Comparison of ENCODE assay signal across 22 mouse cellular contexts in genomic region chr10:80076386-80076785, GRCm38 (mm10). TPM values are rescaled to one million over a fixed set of nuclear protein-coding genes. Genes with fewer than 3 reads are reported as not detected.
DNase-seq lines count a peak whose midpoint lies in the region; ATAC-seq lines count a peak whose summit lies in the region.
"Had no signal": no experiment of that assay in that cellular context is flagged by ENCODE, and none has a peak within 500 bp of the region (broad histone marks: within the 10 kb centered on the region; RNA-seq: fewer than 3 reads in every experiment).

No protein-coding gene starts in this region.

- no peak for DNase-seq in heart, postnatal 25 days (ENCODE audit: low spot score)
- peak; percentile 41 for DNase-seq in midbrain, embryonic 11.5 days (ENCODE audit: low spot score, missing footprints)
- DNase-seq in liver, embryonic 13.5 days, result no peak
- no peak for DNase-seq in cerebellum, adult 11-12 months
- DNase-seq in B cell, adult 2 months, result no peak
- DNase-seq: adrenal gland, postnatal 14 days; cerebellum, adult 18-20 months; embryo, embryonic 11 days; gastrocnemius, postnatal 10 days; heart, postnatal 4 days; lung, postnatal 10 days; right cerebral cortex, postnatal 4 days; thymus, postnatal 25 days had no signal

- H3K4me3 ChIP-seq in heart, embryonic 13.5 days, result no peak overlapping the region
- no peak overlapping the region for H3K4me3 ChIP-seq in midbrain, embryonic 11.5 days (ENCODE audit: low read depth, low read length)
- no peak overlapping the region for H3K4me3 ChIP-seq in midbrain, embryonic 16.5 days (ENCODE audit: low read depth, low read length)
- no peak overlapping the region for H3K4me3 ChIP-seq in liver, embryonic 13.5 days (replicated peaks)
- H3K4me3 ChIP-seq: forebrain, embryonic 10.5 days; kidney, embryonic 15.5 days; neural tube, embryonic 12.5 days had no signal

- intact Hi-C loops in heart, postnatal 25 days (cut with DNase I), result no loop called here

- 0 out of 2 replicates have a peak overlapping the region, but pooled peaks have one; percentile 77 for H3K9ac ChIP-seq in heart, embryonic 13.5 days
- H3K9ac ChIP-seq in midbrain, embryonic 11.5 days (ENCODE audit: low read length), result no peak overlapping the region
- H3K9ac ChIP-seq in midbrain, embryonic 16.5 days (ENCODE audit: low read depth, low read length), result no peak overlapping the region
- no peak overlapping the region for H3K9ac ChIP-seq in liver, embryonic 13.5 days
- H3K9ac ChIP-seq: kidney, embryonic 15.5 days; liver, embryonic 14.5 days; neural tube, embryonic 12.5 days had no signal

- H3K4me1 ChIP-seq in heart, embryonic 13.5 days, result peaks cover 44% of the 10 kb centered on the region
- H3K4me1 ChIP-seq in midbrain, embryonic 11.5 days (ENCODE audit: control insufficient read depth, insufficient read depth, low read length), result no peaks in the 10 kb centered on the region
- H3K4me1 ChIP-seq in midbrain, embryonic 16.5 days (ENCODE audit: control insufficient read depth, insufficient read depth, low read length), result peaks cover 3% of the 10 kb centered on the region; the same call in 1 of the 2 replicates
- H3K4me1 ChIP-seq in liver, embryonic 13.5 days (replicated peaks), result peaks cover 90% of the 10 kb centered on the region

- ATAC-seq in heart, embryonic 13.5 days (ENCODE audit: extremely low read depth, insufficient number of reproducible peaks, low FRiP score, low TSS enrichment), result no peak
- no peak for ATAC-seq in midbrain, embryonic 11.5 days (ENCODE audit: low FRiP score)
- no peak for ATAC-seq in midbrain, embryonic 16.5 days
- no peak for ATAC-seq in liver, embryonic 13.5 days (ENCODE audit: low read depth)
- ATAC-seq: activated CD4-positive, CD25-positive, alpha-beta regulatory T cell, adult 4 months; hindbrain, embryonic 16.5 days; intestine, postnatal 0 days had no signal

- no peaks in the 10 kb centered on the region for H3K27me3 ChIP-seq in heart, embryonic 13.5 days (replicated peaks)
- no peaks in the 10 kb centered on the region for H3K27me3 ChIP-seq in midbrain, embryonic 11.5 days (ENCODE audit: control insufficient read depth, insufficient read depth, low read length)
- H3K27me3 ChIP-seq in midbrain, embryonic 16.5 days (ENCODE audit: control insufficient read depth, insufficient read depth, low read depth, low read length), result no peaks in the 10 kb centered on the region
- no peaks in the 10 kb centered on the region for H3K27me3 ChIP-seq in liver, embryonic 13.5 days
- H3K27me3 ChIP-seq: kidney, embryonic 15.5 days; neural tube, embryonic 12.5 days had no signal

- no peak overlapping the region for H3K4me2 ChIP-seq in heart, embryonic 13.5 days
- no peak overlapping the region for H3K4me2 ChIP-seq in midbrain, embryonic 11.5 days
- H3K4me2 ChIP-seq in midbrain, embryonic 16.5 days (ENCODE audit: low read length), result no peak overlapping the region
- H3K4me2 ChIP-seq in liver, embryonic 13.5 days, result no peak overlapping the region
- H3K4me2 ChIP-seq: kidney, embryonic 15.5 days; neural tube, embryonic 12.5 days had no signal

- no peak overlapping the region for H3K27ac ChIP-seq in heart, embryonic 13.5 days (replicated peaks)
- no peak overlapping the region for H3K27ac ChIP-seq in midbrain, embryonic 11.5 days (ENCODE audit: low read depth, low read length)
- no peak overlapping the region for H3K27ac ChIP-seq in midbrain, embryonic 16.5 days (ENCODE audit: low read length)
- peak overlapping the region; percentile 68 for H3K27ac ChIP-seq in liver, embryonic 13.5 days
- H3K27ac ChIP-seq: forebrain, embryonic 10.5 days; liver, embryonic 14.5 days; neural tube, embryonic 12.5 days had no signal

- H3K9me3 ChIP-seq in heart, embryonic 13.5 days, result no peaks in the 10 kb centered on the region
- H3K9me3 ChIP-seq in midbrain, embryonic 11.5 days (ENCODE audit: control insufficient read depth, low read length), result no peaks in the 10 kb centered on the region
- H3K9me3 ChIP-seq in midbrain, embryonic 16.5 days (replicated peaks; ENCODE audit: control insufficient read depth, low read length, poor library complexity, severe bottlenecking), result no peaks in the 10 kb centered on the region
- no peaks in the 10 kb centered on the region for H3K9me3 ChIP-seq in liver, embryonic 13.5 days (replicated peaks)
- H3K9me3 ChIP-seq: forebrain, embryonic 10.5 days; kidney, embryonic 15.5 days; neural tube, embryonic 12.5 days had no signal

- 95% methylated on average over 4 of the region's 4 CpGs for WGBS in heart, embryonic 13.5 days
- WGBS in midbrain, embryonic 11.5 days, result 92% methylated on average over 4 of the region's 4 CpGs
- 96% methylated on average over 4 of the region's 4 CpGs for WGBS in midbrain, embryonic 16.5 days
- 88% methylated on average over 4 of the region's 4 CpGs for WGBS in liver, embryonic 13.5 days (ENCODE audit: insufficient replicate concordance)

- H3K36me3 ChIP-seq in heart, embryonic 13.5 days, result peaks cover 38% of the 10 kb centered on the region
- 0 out of 2 replicates have a peak, but pooled peaks cover 2% of the 10 kb centered on the region for H3K36me3 ChIP-seq in midbrain, embryonic 11.5 days (ENCODE audit: control insufficient read depth, insufficient read depth, low read length)
- H3K36me3 ChIP-seq in midbrain, embryonic 16.5 days (ENCODE audit: control insufficient read depth, insufficient read depth, low read length), result peaks cover 11% of the 10 kb centered on the region; the same call in 1 of the 2 replicates
- peaks cover 47% of the 10 kb centered on the region for H3K36me3 ChIP-seq in liver, embryonic 13.5 days

RNA-seq across cellular contexts. Expression of gene Sbno2, which starts 29.0 kb away (rescaled TPM):
- polyA plus RNA-seq in heart, embryonic 13.5 days (2015; fragmentation: Nextera tagmentation; extraction: Ambion mirVana), result 9.1 and 10.1 TPM in 2 replicates
- total RNA-seq in heart, postnatal 25 days (2021), result 10 to 100 TPM; 11.0 to 11.6 TPM
- 7.0 and 7.3 TPM in 2 replicates for polyA plus RNA-seq in midbrain, embryonic 11.5 days (2014; fragmentation: Nextera tagmentation; extraction: Ambion mirVana)
- 11.6 and 12.5 TPM in 2 replicates for polyA plus RNA-seq in midbrain, embryonic 16.5 days (2015; fragmentation: Nextera tagmentation; extraction: Ambion mirVana)
- 9.2 and 9.9 TPM in 2 replicates for polyA plus RNA-seq in liver, embryonic 13.5 days (2015; fragmentation: Nextera tagmentation; extraction: Ambion mirVana)

RNA-seq across cellular contexts. Expression of gene Gpx4, which starts 29.4 kb away (rescaled TPM):
- 691 and 741 TPM in 2 replicates for polyA plus RNA-seq in heart, embryonic 13.5 days (2015; fragmentation: Nextera tagmentation; extraction: Ambion mirVana)
- total RNA-seq in heart, postnatal 25 days (2021), result 100 to 1,000 TPM; 691 to 812 TPM
- 581 and 594 TPM in 2 replicates for polyA plus RNA-seq in midbrain, embryonic 11.5 days (2014; fragmentation: Nextera tagmentation; extraction: Ambion mirVana)
- polyA plus RNA-seq in midbrain, embryonic 16.5 days (2015; fragmentation: Nextera tagmentation; extraction: Ambion mirVana), result 509 and 552 TPM in 2 replicates
- 677 TPM in 2 replicates for polyA plus RNA-seq in liver, embryonic 13.5 days (2015; fragmentation: Nextera tagmentation; extraction: Ambion mirVana)

RNA-seq across cellular contexts. Expression of gene Polr2e, which starts 36.8 kb away (rescaled TPM):
- 149 and 154 TPM in 2 replicates for polyA plus RNA-seq in heart, embryonic 13.5 days (2015; fragmentation: Nextera tagmentation; extraction: Ambion mirVana)
- 10 to 100 TPM; 79.3 to 81.2 TPM for total RNA-seq in heart, postnatal 25 days (2021)
- polyA plus RNA-seq in midbrain, embryonic 11.5 days (2014; fragmentation: Nextera tagmentation; extraction: Ambion mirVana), result 200 and 225 TPM in 2 replicates
- polyA plus RNA-seq in midbrain, embryonic 16.5 days (2015; fragmentation: Nextera tagmentation; extraction: Ambion mirVana), result 124 and 131 TPM in 2 replicates
- 120 and 122 TPM in 2 replicates for polyA plus RNA-seq in liver, embryonic 13.5 days (2015; fragmentation: Nextera tagmentation; extraction: Ambion mirVana)

RNA-seq across cellular contexts. Expression of gene Stk11, which starts 39.2 kb away (rescaled TPM):
- polyA plus RNA-seq in heart, embryonic 13.5 days (2015; fragmentation: Nextera tagmentation; extraction: Ambion mirVana), result 12.0 and 13.0 TPM in 2 replicates
- 100 to 1,000 TPM; 133 to 138 TPM for total RNA-seq in heart, postnatal 25 days (2021)
- 18.5 and 23.1 TPM in 2 replicates for polyA plus RNA-seq in midbrain, embryonic 11.5 days (2014; fragmentation: Nextera tagmentation; extraction: Ambion mirVana)
- 14.2 and 15.4 TPM in 2 replicates for polyA plus RNA-seq in midbrain, embryonic 16.5 days (2015; fragmentation: Nextera tagmentation; extraction: Ambion mirVana)
- polyA plus RNA-seq in liver, embryonic 13.5 days (2015; fragmentation: Nextera tagmentation; extraction: Ambion mirVana), result 16.2 and 18.3 TPM in 2 replicates

RNA-seq across cellular contexts. Expression of gene Arhgap45, which starts 59.9 kb away (rescaled TPM):
- 5.5 and 6.5 TPM in 2 replicates for polyA plus RNA-seq in heart, embryonic 13.5 days (2015; fragmentation: Nextera tagmentation; extraction: Ambion mirVana)
- 1 to 10 TPM; 4.7 to 4.9 TPM for total RNA-seq in heart, postnatal 25 days (2021)
- 3.6 and 3.8 TPM in 2 replicates for polyA plus RNA-seq in midbrain, embryonic 11.5 days (2014; fragmentation: Nextera tagmentation; extraction: Ambion mirVana)
- 1.2 TPM in 2 replicates for polyA plus RNA-seq in midbrain, embryonic 16.5 days (2015; fragmentation: Nextera tagmentation; extraction: Ambion mirVana)
- 14.3 and 14.9 TPM in 2 replicates for polyA plus RNA-seq in liver, embryonic 13.5 days (2015; fragmentation: Nextera tagmentation; extraction: Ambion mirVana)
